Mouse (Mus musculus) left cerebral cortex, adult 8-10 months (tissue): ENCODE data around the gene R3hcc1l. TPM values are rescaled to one million over a fixed set of nuclear protein-coding genes. Genes with fewer than 3 reads are reported as not detected.

Experiments
- DNase-seq, 2 experiments: peaks; one replicate each; pipeline ENCODE4 v3.0.0; 2022; ENCODE audit warnings: low spot score in 2 of 2
- total RNA-seq, 4 experiments: library from RNA; stranded (reverse); gene quantifications; 2 replicates each; pipeline ENCODE4 v1.2.4; 2022

Gene R3hcc1l
- total RNA-seq, 4 experiments from 2014 or later = 23.9 to 35.7 (median 32.9) TPM

GRCm38 (mm10) chr19:42597286-42597685 is 78.7 kb downstream of the R3hcc1l start:
- no peak for DNase-seq

DNA sequence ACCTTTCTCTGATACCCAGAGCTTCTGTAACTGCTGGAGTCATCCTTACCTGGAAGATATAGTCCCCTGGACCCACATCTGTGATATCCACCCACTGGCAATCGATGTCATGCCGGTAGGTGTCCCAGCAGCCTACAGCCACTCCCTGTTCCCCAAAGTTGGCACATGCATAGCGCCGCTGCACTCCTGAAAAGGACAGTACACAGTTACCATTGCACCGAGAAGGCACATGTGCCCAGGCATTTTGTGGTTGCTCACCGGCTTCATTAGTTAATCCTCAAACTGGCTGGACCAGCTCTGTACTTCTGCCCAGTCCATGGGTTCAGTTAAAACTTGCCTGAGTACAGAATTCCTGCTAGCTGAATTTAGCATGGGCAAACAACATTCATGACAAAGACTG is 79.3 kb downstream of the R3hcc1l start:
- no peak for DNase-seq

DNA sequence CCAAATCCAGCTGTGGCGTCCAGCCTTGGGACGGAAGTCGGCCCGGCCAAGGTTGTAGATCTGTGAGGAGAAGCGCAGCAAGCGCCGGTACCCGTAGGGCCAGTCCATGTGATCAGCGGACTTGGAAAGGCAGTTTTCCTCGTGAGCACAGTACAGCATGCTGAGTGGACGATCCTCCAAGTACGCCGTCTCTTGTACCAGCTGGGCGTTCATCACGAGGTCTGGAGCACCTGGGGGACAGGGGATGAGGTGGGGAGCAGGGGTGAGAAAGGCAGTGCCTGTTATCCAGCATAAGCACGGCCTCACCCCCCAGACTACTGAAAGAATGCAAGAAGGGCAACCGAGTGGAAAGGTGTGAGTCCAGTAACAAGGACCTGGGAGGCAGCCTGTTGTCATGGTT is 81.3 kb downstream of the R3hcc1l start:
- DNase-seq = no peak

DNA sequence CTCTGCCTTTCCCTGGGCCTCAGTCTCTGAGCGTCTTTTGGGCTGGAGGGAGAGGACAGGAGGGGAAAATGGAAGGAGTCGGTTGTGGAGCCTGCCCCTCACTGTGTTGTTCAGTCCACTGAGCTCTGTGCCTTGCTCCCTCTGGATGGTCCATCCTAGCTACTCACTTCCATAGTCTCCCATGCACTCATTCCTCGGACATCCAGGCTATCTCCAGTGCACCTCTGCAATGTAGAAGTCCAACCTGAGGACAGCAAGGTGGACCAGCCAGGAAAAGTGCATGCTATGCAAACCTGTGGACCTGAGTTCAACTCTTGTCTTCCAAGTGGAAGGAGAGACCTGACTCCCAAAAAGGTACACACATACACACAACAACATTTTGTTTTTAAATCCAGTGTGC is 82.0 kb downstream of the R3hcc1l start:
- no peak for DNase-seq

DNA sequence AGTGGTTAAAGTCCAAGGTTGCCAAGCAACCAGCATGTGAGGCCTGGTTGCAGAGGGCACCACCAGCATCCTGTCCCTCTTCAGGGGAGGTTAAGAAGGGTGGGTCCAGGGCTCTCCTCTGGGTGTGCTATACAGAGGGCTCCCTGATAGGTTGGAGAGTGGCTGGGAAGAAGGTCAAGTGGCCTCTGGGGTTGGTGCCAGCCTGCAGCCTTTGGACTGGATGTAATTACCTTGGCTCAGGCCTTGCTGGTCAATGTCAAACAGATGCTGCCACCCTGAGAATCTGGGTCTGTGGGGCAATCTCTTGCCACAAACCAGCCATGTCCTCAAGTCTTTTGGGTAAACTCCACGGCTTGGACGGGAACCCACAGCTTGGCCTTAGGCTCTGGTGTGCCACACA is 82.9 kb downstream of the R3hcc1l start:
- DNase-seq = no peak

GRCm38 (mm10) chr19:42602041-42602440 is 83.5 kb downstream of the R3hcc1l start:
- DNase-seq = no peak

GRCm38 (mm10) chr19:42602576-42602975 is 84.0 kb downstream of the R3hcc1l start:
- DNase-seq = no peak

DNA sequence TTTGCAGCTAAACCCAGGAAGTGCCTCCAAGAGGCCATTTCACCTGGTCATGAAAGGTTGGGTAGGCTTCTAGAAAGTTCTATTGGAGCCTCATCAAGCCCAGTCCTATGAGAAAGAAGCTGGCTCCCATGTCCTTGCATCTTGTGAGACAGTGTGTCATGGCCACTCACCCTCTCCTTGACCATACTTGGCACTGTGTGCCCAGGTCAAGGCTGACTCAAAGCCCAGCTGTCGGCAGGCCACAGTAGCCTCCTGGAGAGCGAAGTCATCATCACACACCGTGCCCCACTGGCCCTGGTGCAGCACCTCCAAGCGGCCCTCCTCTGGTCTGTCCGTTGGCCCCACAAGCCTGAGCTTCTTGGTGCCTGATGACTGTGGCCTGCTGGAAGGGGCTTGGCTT is 89.5 kb downstream of the R3hcc1l start:
- no peak for DNase-seq

DNA sequence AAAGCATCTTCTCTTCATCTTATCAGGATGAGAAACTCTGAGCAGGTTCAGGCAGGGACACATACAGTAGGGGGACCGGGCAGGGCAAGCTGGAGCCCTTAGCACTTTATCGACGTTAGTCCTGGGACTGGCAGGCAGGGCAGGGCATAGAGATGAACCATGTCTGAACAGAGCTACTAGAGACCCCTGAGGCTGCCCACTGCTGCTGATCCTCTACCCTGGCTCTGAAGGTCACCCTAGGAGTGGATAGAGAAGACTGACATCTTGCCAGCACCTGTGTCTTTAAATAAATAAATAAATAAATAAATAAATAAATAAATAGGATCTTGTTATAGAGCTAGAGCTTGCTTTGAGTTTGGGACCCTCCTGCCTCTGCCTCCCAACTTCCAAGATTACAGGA is 91.2 kb downstream of the R3hcc1l start:
- no peak for DNase-seq

DNA sequence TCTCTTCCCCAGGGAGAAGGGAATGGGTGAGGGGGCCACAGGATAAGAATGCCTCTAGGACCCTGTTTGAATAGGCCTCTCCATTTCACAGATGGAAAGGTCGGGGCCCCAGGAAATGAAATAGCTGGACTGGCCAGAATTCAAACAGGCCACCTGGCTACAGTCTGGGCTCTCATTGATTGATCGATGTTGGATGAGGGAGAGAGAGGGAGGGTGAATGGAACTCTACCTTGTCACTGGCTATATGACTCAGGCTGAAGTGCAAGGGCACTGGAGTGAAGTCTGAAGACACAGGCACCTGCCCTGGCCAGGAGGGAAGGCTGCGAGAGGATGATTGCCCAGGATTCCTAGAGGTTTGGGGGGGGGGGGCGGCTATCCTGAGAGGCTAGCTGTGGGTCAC is 93.2 kb downstream of the R3hcc1l start:
- no peak for DNase-seq

DNA sequence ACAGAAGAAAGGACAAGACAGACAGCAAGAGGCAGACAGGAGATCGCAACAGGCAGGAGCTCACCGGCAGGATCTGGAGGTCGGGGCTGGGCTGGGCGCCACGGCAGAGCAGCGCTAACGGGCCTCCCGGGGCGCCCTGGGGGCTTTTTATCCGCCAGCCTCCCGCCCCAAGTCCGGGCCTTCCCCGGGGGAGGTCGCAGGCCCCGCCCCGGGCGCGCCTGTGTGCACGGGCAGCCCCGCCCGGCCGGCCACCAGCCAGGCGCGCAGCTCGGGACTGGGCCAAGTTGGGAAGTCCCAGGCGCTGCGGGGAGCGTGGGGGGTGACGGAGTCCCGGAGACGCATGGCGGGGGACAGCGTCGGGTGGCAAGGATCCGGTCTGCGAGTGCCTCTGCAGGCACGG is 94.1 kb downstream of the R3hcc1l start, which contains the start of gene Loxl4:
Loxl4 (minus strand) TSS at position 160 of the 400 bp plus-strand sequence.
- DNase-seq = no peak

- no peak for DNase-seq
These were observed 94.6 kb downstream of the R3hcc1l start for GRCm38 (mm10) chr19:42613116-42613515.

GRCm38 (mm10) chr19:42613647-42614225 is 95.2 kb downstream of the R3hcc1l start:
- DNase-seq = no peak

- DNase-seq = no peak
These were observed 109.5 kb downstream of the R3hcc1l start for GRCm38 (mm10) chr19:42628068-42628467.

DNA sequence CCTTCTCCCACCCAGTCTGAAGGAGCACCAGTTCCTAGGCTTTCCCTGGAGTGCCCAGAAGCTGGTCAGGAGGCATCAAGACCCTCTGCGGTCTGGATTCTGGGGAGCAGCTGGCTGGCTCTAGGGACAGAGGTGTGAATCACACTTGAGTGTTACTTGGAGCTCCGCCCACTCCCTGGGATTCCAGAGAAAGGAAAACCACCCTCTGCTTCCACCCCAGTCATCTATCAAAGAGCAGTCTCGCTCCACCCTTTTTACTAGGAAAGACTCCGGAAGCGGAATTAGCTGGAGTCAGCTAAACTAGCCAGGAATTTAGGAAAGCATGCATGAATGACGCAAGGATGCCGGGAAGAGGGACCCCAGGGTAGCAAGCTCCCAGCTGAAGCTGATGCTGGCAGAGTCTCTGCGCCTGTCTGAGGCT is 113.0 kb downstream of the R3hcc1l start:
- no peak for DNase-seq

DNA sequence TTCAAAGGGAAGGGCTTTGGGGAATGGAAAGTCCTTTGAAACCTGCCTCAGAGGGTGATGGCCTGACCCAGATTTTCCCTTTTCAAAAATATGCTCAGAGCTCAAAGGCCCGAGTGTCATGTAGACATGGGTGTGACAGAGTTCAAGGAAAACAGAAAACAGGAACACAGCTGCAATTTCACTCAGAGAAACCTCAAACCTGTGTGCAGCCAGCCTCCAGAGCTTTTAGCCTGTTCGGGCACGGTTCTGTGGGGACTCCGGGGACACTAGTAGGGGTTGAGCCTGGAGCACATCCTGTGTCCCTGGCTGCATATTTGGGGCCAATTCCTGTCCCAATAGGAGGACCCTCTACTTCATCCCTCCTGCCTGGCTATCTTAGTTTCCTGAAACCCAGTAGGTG is 113.7 kb downstream of the R3hcc1l start:
- DNase-seq = no peak

DNA sequence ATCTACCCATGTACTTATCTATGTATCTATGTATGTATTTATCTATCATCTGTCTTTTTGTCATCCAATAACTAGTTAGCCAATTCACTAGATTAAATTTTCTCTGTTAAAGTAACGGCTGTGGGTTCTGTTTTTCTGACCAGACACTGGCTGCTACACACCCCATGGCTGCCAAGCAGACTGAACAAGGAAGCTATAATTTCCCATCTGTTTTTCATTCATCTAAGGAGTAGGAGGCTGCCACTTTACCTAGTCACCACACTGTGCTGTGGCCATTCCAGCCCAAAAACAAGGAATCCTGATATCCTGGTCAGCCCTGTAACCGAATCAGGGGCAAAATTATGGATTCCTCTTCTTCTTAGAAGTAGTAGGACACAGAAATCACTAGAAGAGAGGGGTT is 115.1 kb downstream of the R3hcc1l start:
- no peak for DNase-seq

- no peak for DNase-seq
These were observed 118.1 kb downstream of the R3hcc1l start for GRCm38 (mm10) chr19:42636631-42637030.

- no peak for DNase-seq
These were observed 120.3 kb downstream of the R3hcc1l start for GRCm38 (mm10) chr19:42638604-42639481.

DNA sequence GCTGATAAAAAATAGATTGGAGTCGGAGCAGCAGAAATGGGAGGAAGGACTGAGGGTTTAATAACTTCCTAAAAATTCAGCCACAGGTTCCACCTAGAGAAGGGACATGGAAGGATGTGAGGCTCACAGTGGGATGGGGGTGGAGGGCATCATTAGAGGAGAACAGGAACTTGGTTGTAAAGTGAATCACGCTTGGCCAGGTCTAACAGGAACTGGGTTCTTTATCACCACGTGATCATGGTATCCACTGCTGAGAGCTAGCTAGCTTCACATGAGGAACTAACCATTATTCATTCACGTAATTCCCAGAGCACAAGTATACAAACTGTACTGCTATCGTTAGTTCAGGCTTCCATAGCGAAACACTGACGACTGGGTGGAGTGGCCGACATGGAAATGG is 121.0 kb downstream of the R3hcc1l start:
- DNase-seq = no peak

DNA sequence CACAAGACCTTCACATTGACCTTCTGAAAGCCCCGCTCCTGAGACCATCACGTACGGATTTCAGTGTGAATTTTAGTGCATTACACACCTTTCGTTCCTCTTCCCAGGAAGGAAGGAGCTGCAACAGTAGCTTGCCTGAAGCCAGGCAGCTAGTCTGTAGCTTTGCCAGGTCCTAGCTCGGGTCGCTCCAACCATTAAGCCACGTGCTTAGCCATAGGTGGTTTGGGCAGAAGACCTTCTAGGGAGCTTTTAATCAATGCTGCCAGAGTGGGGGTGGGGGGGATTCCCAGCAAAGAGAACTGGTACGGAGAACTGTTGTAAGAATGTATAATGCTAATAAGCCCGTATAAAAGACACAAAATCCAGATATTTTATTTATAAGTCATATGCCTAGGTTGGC is 121.7 kb downstream of the R3hcc1l start:
- no peak for DNase-seq
